Mouse (Mus musculus) lung, postnatal 0 days (tissue): ENCODE measurements around the gene Zfp706. TPM values are rescaled to one million over a fixed set of nuclear protein-coding genes. Genes with fewer than 3 reads are reported as not detected.

ENCODE experiments used
- ATAC-seq: fragments of 200-750 bp; cut with Nextera tagmentation; 2 replicates; pipeline ENCODE4 v1.8.0; 2017; ENCODE audit warnings: moderate library complexity
- DNase-seq: peaks from one replicate; pipeline ENCODE4 v3.0.0-alpha.2; 2016; ENCODE audit warnings: low spot score
- H3K27ac ChIP-seq: fragments of 300-500 bp; sonication (generic); 2 replicates; pipeline ENCODE4 v1.5.1; 2014; ENCODE audit warnings: antibody characterized with exemption, mild to moderate bottlenecking, low read length, mixed read lengths
- H3K27me3 ChIP-seq: fragments of 300-500 bp; sonication (generic); replicated peaks from 2 replicates; pipeline ENCODE4 v1.6.1; 2014; ENCODE audit warnings: low read length, mixed read lengths; ENCODE audit not compliant: insufficient read depth
- H3K36me3 ChIP-seq: fragments of 300-500 bp; sonication (generic); 2 replicates; pipeline ENCODE4 v1.6.1; 2014; ENCODE audit warnings: low read length, mixed read lengths; ENCODE audit not compliant: insufficient read depth
- H3K4me1 ChIP-seq: fragments of 300-500 bp; sonication (generic); 2 replicates; pipeline ENCODE4 v1.6.1; 2014; ENCODE audit warnings: antibody characterized with exemption, low read depth, low read length, mixed read lengths; ENCODE audit not compliant: insufficient read depth
- H3K4me2 ChIP-seq: fragments of 300-500 bp; sonication (generic); replicated peaks from 2 replicates; pipeline ENCODE4 v1.6.1; 2014; ENCODE audit warnings: low read depth, mild to moderate bottlenecking, low read length, moderate library complexity, mixed read lengths
- H3K4me3 ChIP-seq: fragments of 300-500 bp; sonication (generic); 2 replicates; pipeline ENCODE4 v1.5.1; 2014; ENCODE audit warnings: low read depth, low read length
- H3K9ac ChIP-seq: fragments of 300-500 bp; sonication (generic); replicated peaks from 2 replicates; pipeline ENCODE4 v1.6.1; 2014; ENCODE audit warnings: low read depth, mild to moderate bottlenecking
- H3K9me3 ChIP-seq: fragments of 300-500 bp; sonication (generic); 2 replicates; pipeline ENCODE4 v1.6.1; 2016; ENCODE audit warnings: low read length, mixed read lengths
- CTCF ChIP-seq: IDR thresholded peaks from 2 replicates; pipeline ENCODE4 v1.5.1; 2016; ENCODE audit warnings: antibody characterized with exemption, mild to moderate bottlenecking
- EP300 ChIP-seq: IDR thresholded peaks from 2 replicates; pipeline ENCODE4 v1.6.1; 2016; ENCODE audit warnings: antibody characterized with exemption, mild to moderate bottlenecking, control low read depth
- WGBS: fragments of 180-500 bp; shearing (Covaris S2); extraction: QIAGEN DNeasy Blood & Tissue Kit; methylation state at CpG from one replicate; pipeline ENCODE4 v1.1.7; 2014; 5-methylcytosine and 5-hydroxymethylcytosine counted together
- polyA plus RNA-seq: library from polyadenylated mRNA; unstranded; fragments of >200 nt; fragmentation: Nextera tagmentation; extraction: Ambion mirVana; gene quantifications from 2 replicates; pipeline ENCODE4 v1.2.1, GENCODE M21; 2015

Gene Zfp706
- polyA plus RNA-seq, 1 experiment from 2014 or later = 428 TPM

DNA sequence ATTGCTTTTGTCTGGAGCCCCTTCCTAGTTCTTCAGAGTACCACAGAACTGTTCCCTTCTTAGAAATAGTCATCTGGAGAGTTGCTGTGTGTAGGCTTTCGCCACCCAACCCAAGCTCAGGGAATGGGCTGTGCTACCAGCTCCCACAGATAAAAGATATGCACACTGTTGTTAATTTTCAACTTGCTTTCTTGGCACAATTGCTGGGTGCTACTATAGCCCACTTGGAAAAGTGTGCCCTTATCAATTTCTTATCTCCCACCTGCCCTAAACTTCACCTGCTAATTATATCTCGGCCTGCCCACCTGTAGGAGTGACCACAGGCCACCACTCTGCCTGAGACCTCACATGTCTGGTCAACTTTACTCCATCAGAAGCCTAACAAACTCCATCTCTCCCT lies 26.6 kb upstream of the Zfp706 start:
- WGBS = 76% methylated on average over 2 of the region's 2 CpGs
- H3K4me1 ChIP-seq = no peaks in the 10 kb centered on the region; the same call in 1 of the 2 replicates
- H3K27me3 ChIP-seq = no peaks in the 10 kb centered on the region

GRCm38 (mm10) chr15:37033431-37033830 lies 25.9 kb upstream of the Zfp706 start:
- DNase-seq = no peak
- TF ChIP-seq CTCF = no peak
- no peak for TF ChIP-seq EP300
- Histone ChIP-seq H3K4me3 (no peak overlapping the region), H3K27me3 (no peaks in the 10 kb centered on the region), H3K4me1 (no peaks in the 10 kb centered on the region; the same call in 1 of the 2 replicates), H3K27ac (no peak overlapping the region), H3K9me3 (no peaks in the 10 kb centered on the region), H3K4me2 (no peak overlapping the region), H3K36me3 (no peaks in the 10 kb centered on the region), H3K9ac (no peak overlapping the region)
- no peak for ATAC-seq
- 76% methylated on average over 2 of the region's 2 CpGs for WGBS

More for the DNA sequence above, 26.6 kb upstream of the Zfp706 start:
- Histone ChIP-seq H3K36me3 (no peaks in the 10 kb centered on the region), H3K4me3 (no peak overlapping the region), H3K9ac (no peak overlapping the region), H3K27ac (no peak overlapping the region), H3K9me3 (no peaks in the 10 kb centered on the region), H3K4me2 (no peak overlapping the region)
- no peak for ATAC-seq
- no peak for TF ChIP-seq EP300
- no peak for TF ChIP-seq CTCF
- no peak for DNase-seq

- peak; percentile 43 for DNase-seq
- WGBS = 29% methylated on average over 6 of the region's 6 CpGs
- Histone ChIP-seq H3K27me3 (no peaks in the 10 kb centered on the region), H3K4me1 (no peaks in the 10 kb centered on the region), H3K9me3 (no peaks in the 10 kb centered on the region), H3K4me3 (no peak overlapping the region), H3K4me2 (no peak overlapping the region), H3K9ac (no peak overlapping the region), H3K36me3 (no peaks in the 10 kb centered on the region), H3K27ac (no peak overlapping the region)
- no peak for TF ChIP-seq CTCF
- ATAC-seq = peak; percentile 68
Measured at GRCm38 (mm10) chr15:37031334-37032150, 24.0 kb upstream of the Zfp706 start.

GRCm38 (mm10) chr15:37030929-37031328 lies 23.4 kb upstream of the Zfp706 start:
- no peak overlapping the region for H3K9ac ChIP-seq
- H3K27me3 ChIP-seq = no peaks in the 10 kb centered on the region
- TF ChIP-seq CTCF (no peak), EP300 (no peak)
- H3K27ac ChIP-seq = no peak overlapping the region
- no peaks in the 10 kb centered on the region for H3K36me3 ChIP-seq
- H3K4me3 ChIP-seq = no peak overlapping the region
- ATAC-seq (peak; percentile 35; the same call in 1 of the 2 replicates), DNase-seq (no peak)
- H3K4me2 ChIP-seq = no peak overlapping the region
- WGBS = 46% methylated on average over 3 of the region's 3 CpGs
- no peaks in the 10 kb centered on the region for H3K4me1 ChIP-seq
- H3K9me3 ChIP-seq = no peaks in the 10 kb centered on the region

GRCm38 (mm10) chr15:37027956-37028355 lies 20.4 kb upstream of the Zfp706 start:
- H3K27me3 ChIP-seq = no peaks in the 10 kb centered on the region
- H3K36me3 ChIP-seq = no peaks in the 10 kb centered on the region
- no peaks in the 10 kb centered on the region for H3K9me3 ChIP-seq
- H3K4me2 ChIP-seq = no peak overlapping the region
- ATAC-seq = no peak
- H3K4me1 ChIP-seq = no peaks in the 10 kb centered on the region
- H3K4me3 ChIP-seq = no peak overlapping the region
- no peak overlapping the region for H3K27ac ChIP-seq
- no peak overlapping the region for H3K9ac ChIP-seq
- TF ChIP-seq EP300 (no peak), CTCF (no peak)
- no peak for DNase-seq

DNA sequence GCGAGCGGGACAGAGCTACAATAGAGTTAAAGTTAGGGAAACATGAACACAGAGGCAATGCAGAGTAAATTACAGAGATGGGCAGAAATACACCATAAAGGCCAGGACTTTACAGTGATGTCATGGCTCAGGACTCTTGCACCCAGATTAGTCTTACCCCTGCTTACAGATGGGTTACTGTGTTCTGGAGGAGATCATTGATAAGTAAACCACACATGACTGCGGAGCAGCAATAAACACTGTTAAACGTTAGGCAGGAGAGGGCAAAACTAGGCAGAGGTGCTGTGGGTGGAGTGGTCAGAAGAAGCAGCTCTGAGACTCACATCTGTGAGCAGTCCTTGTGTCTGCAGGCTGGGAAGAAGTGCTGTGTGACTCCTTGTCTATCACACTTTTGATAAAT lies 18.9 kb upstream of the Zfp706 start:
- WGBS = 77% methylated on average over 4 of the region's 4 CpGs
- Histone ChIP-seq H3K9me3 (no peaks in the 10 kb centered on the region), H3K4me1 (no peaks in the 10 kb centered on the region), H3K27ac (no peak overlapping the region), H3K36me3 (no peaks in the 10 kb centered on the region), H3K4me2 (no peak overlapping the region), H3K27me3 (no peaks in the 10 kb centered on the region), H3K9ac (no peak overlapping the region), H3K4me3 (no peak overlapping the region)
- DNase-seq (no peak), ATAC-seq (no peak)
- TF ChIP-seq EP300 (no peak), CTCF (no peak)
